Mouse (Mus musculus) forebrain, embryonic 16.5 days (tissue): ENCODE results near the gene Dbx1. TPM values are rescaled to one million over a fixed set of nuclear protein-coding genes. Genes with fewer than 3 reads are reported as not detected.

Source experiments
- ATAC-seq: fragments of 200-750 bp; cut with Nextera tagmentation; 2 replicates; pipeline ENCODE4 v1.8.0; 2017; ENCODE audit warnings: mild to moderate bottlenecking, moderate library complexity
- H3K27ac ChIP-seq: fragments of 300-500 bp; sonication (generic); 2 replicates; pipeline ENCODE4 v1.5.1; 2014; ENCODE audit warnings: low read length, control low read depth
- H3K27me3 ChIP-seq: fragments of 300-500 bp; sonication (generic); replicated peaks from 2 replicates; pipeline ENCODE4 v1.6.1; 2014; ENCODE audit warnings: low read length; ENCODE audit not compliant: control insufficient read depth, insufficient read depth
- H3K36me3 ChIP-seq: fragments of 300-500 bp; sonication (generic); 2 replicates; pipeline ENCODE4 v1.6.1; 2014; ENCODE audit not compliant: control insufficient read depth, insufficient read depth
- H3K4me1 ChIP-seq: fragments of 300-500 bp; sonication (generic); replicated peaks from 2 replicates; pipeline ENCODE4 v1.6.1; 2014; ENCODE audit warnings: low read length; ENCODE audit not compliant: control insufficient read depth, insufficient read depth
- H3K4me2 ChIP-seq: fragments of 300-500 bp; sonication (generic); 2 replicates; pipeline ENCODE4 v1.6.1; 2014; ENCODE audit warnings: mild to moderate bottlenecking, low read length, control low read depth
- H3K4me3 ChIP-seq: fragments of 300-500 bp; sonication (generic); replicated peaks from 2 replicates; pipeline ENCODE4 v1.5.1; 2014; ENCODE audit warnings: mild to moderate bottlenecking, low read length, control low read depth
- H3K9ac ChIP-seq: fragments of 300-500 bp; sonication (generic); replicated peaks from 2 replicates; pipeline ENCODE4 v1.6.1; 2014; ENCODE audit warnings: low read depth, low read length, control low read depth
- H3K9me3 ChIP-seq: fragments of 300-500 bp; sonication (generic); 2 replicates; pipeline ENCODE4 v1.6.1; 2016; ENCODE audit warnings: low read length; ENCODE audit not compliant: control insufficient read depth
- WGBS: fragments of 180-500 bp; shearing (Covaris S2); extraction: QIAGEN DNeasy Blood & Tissue Kit; methylation state at CpG from one replicate; pipeline ENCODE4 v1.1.7; 2014; 5-methylcytosine and 5-hydroxymethylcytosine counted together
- polyA plus RNA-seq: library from polyadenylated mRNA; unstranded; fragments of >200 nt; fragmentation: Nextera tagmentation; extraction: Ambion mirVana; gene quantifications from 2 replicates; pipeline ENCODE4 v1.2.1, GENCODE M21; 2015

Dbx1 gene
- polyA plus RNA-seq, 1 experiment from 2014 or later, result 0.54 TPM

DNA sequence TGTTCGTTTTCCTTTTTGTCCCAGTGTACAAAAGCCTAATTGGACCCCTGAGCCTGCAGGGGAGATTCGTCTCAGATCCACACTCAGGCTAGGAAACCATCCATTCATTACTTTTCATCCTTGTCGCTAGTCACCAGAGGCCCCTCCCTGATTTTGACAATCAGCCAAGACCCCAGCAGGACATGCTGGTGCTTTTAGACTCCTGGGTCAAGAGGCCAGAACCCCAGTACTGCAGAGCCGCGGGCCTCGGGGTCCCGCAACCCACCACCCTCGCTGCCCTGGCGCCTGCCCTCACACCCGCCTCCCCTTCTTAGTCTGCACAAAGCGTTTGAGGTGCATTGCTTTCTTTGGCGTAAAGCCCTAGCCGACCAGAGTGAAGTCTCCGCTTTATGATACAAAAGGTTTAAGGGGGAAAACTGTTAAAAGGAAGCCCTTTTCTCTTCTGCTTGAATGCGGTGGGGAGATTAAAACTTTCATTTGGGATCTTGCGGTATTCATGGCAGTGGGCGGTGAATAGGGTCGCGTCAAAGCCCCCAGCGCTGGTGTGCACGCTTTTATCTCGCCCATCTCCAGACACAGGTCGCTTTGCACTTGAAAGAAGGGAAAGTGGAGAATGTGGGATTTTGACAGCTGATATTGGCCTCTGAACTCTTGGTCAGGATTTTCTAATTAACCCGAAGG, 25.3 kb upstream of the Dbx1 start:
- Histone ChIP-seq H3K9ac (no peak overlapping the region), H3K36me3 (no peaks in the 10 kb centered on the region), H3K4me2 (no peak overlapping the region), H3K4me3 (no peak overlapping the region), H3K27me3 (peaks cover 38% of the 10 kb centered on the region), H3K4me1 (peaks cover 5% of the 10 kb centered on the region), H3K27ac (no peak overlapping the region), H3K9me3 (no peaks in the 10 kb centered on the region)
- WGBS, result under 1% methylated on average over 24 of the region's 24 CpGs
- no peak for ATAC-seq

DNA sequence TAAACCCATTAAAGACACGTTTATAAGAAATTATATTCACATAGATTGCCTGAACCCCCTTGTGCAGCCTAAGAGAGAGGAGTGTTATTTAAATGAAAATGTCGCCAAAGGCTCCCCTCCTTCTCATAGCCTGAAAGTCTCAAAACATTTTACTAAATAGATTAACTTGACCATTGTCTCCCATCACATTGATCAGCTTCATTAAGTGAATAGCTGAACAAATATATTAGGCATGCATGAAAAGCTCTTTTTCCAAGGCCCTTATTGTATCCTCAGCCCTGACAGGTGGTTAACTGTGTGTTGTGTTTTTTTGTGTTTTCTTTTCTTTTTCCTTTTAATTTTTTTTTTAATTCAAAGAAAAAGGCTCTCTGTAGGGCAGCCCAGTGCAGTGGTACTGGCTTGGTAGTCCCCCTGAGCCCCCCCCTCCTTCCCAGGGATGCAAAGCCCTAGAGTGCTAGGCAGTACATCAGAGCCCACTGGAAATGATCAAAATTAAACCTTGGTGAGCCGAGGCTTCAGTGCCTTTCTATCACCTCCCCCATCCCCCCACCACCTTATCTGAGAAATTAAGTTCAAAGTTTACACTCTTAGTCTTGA, 4.2 kb upstream of the Dbx1 start:
- Histone ChIP-seq H3K27me3 (peaks cover 64% of the 10 kb centered on the region), H3K9ac (no peak overlapping the region), H3K4me2 (no peak overlapping the region), H3K4me3 (no peak overlapping the region), H3K9me3 (no peaks in the 10 kb centered on the region; the same call in 1 of the 2 replicates), H3K27ac (no peak overlapping the region), H3K36me3 (no peaks in the 10 kb centered on the region), H3K4me1 (peaks cover 7% of the 10 kb centered on the region)
- 4% methylated on average over 3 of the region's 3 CpGs for WGBS
- ATAC-seq, result peak; percentile 53

DNA sequence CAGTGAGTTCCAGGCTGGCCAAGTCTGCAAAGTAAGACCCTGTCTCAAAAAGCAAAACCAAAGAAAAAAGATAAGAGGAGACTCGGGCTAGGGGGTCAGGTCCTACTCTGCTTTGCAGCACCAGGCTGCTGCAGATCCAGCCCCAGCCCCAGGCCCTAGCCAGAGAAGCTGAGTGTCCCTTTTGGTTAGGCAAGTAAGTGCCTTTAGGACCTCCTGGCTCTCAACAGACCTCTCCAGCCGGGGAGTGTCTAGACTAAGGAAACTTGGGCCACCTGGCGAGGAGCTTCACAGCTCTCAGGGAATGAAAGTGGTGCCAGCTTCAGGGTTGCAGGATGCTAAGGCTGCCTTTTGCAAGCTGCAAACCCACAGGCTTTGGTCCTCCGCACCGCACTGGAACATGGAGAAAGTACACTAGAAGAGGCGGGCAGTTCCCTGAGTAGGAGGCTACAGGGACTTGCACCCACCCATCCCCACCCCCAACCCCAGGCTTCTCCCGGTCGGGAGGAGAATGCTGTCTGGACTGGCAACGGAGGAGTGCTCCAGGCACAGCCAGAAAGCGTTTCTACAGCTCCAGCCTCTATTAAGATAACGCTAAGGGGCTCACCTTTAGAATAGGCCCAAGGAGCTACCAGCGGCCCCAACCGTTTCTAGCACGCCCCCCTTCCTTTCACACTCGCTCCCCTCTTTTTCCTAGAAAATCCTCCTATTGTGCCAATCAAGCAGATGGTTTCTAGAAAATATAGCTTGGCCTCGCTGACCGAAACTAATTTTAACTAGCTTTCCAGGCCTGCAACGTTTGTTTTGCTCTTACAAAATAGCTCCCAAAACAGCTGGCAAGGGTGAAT, 3.4 kb upstream of the Dbx1 start:
- Histone ChIP-seq H3K4me2 (no peak overlapping the region), H3K9ac (no peak overlapping the region), H3K4me1 (peaks cover 9% of the 10 kb centered on the region), H3K4me3 (no peak overlapping the region), H3K27ac (no peak overlapping the region), H3K9me3 (no peaks in the 10 kb centered on the region; the same call in 1 of the 2 replicates), H3K36me3 (no peaks in the 10 kb centered on the region), H3K27me3 (peaks cover 64% of the 10 kb centered on the region)
- ATAC-seq, result peak; percentile 34
- WGBS, result 3% methylated on average over 18 of the region's 18 CpGs

DNA sequence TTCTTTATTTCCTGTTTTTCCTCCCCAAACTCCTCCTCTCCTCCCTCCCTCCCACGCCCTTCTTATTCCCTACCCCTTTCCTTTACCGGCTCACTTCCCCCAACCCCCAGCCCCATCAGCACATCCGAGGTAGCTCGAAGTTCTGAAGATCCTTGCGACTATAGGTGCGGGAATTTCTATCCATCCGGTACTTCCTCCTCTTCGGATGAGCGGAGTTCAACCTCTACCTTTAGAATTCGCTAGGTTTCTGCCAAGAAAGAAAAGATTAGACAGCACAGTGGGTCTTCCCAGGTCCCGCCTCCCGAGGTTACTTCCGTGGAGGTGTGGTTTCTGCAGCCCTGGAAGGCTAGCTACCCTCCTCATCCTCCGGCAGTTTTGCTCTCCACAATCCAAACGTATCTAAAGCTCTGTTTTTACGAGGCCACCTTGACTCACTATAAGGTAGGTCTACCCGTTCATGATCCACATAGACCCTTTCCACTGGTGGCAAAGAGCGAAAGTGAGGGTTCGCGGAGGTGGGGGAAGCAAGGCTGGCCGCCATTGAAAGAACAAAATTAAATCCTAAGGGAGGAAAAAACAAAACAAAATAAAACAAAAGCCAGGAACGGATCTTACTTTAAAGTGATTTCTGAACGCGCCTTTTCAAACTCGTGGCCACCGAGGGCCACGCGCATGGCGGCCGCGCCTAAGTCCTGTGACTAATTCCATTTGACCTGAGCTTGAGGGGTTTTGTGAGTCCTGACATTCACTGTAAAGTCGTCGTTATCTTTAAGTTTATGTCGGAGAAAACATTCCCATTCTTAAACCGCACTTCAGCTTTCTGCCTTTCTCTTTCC, 2.5 kb upstream of the Dbx1 start:
- WGBS, result 2% methylated on average over 35 of the region's 35 CpGs
- Histone ChIP-seq H3K9me3 (no peaks in the 10 kb centered on the region; the same call in 1 of the 2 replicates), H3K4me3 (no peak overlapping the region), H3K36me3 (no peaks in the 10 kb centered on the region), H3K4me1 (peaks cover 13% of the 10 kb centered on the region), H3K9ac (no peak overlapping the region), H3K27me3 (peaks cover 64% of the 10 kb centered on the region), H3K4me2 (no peak overlapping the region), H3K27ac (no peak overlapping the region)
- no peak for ATAC-seq

DNA sequence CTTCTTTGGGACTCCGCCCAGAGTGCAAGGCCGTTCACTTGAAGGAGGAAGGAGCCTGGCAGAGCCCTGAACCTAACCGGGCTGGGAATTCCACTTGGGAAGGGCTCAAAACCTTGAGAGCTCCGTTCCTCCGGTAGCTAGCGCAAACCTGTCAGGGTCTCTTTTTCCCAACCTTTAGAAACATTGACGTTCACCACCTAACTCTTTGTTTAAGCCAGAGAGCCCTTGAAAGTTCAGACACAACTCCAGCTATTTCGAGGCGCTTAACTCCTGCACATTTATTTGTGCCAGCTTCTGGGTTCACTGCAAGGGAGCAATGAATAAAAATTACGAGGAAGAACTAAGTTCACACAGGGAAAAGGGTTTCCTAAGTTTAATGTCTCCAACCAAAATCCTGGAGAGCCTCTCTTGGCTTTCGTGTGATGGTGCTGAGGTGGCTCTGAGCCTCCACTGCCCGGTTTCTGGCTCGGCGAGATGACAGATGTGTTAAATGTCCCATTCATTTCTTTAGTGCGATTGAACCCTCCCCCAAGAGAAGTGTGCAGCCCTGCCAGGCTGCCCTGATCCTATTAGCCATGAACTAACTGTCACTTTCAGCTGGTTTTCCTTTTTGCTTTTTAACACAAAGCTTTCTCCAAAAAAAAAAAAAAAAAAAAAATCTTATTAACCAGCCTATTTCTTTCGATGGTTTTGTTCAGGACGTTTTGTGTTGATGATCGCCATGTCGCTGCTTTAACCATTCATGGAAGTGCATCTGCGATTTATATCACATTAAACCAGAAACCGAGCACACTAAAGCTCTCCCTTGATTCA, 1.4 kb upstream of the Dbx1 start:
- H3K9me3 ChIP-seq, result no peaks in the 10 kb centered on the region
- no peak overlapping the region for H3K4me3 ChIP-seq
- WGBS, result under 1% methylated on average over 21 of the region's 21 CpGs
- no peak overlapping the region for H3K4me2 ChIP-seq
- no peaks in the 10 kb centered on the region for H3K36me3 ChIP-seq
- H3K27me3 ChIP-seq, result peaks cover 62% of the 10 kb centered on the region
- ATAC-seq, result no peak
- no peak overlapping the region for H3K9ac ChIP-seq
- H3K4me1 ChIP-seq, result peaks cover 20% of the 10 kb centered on the region
- H3K27ac ChIP-seq, result no peak overlapping the region

DNA sequence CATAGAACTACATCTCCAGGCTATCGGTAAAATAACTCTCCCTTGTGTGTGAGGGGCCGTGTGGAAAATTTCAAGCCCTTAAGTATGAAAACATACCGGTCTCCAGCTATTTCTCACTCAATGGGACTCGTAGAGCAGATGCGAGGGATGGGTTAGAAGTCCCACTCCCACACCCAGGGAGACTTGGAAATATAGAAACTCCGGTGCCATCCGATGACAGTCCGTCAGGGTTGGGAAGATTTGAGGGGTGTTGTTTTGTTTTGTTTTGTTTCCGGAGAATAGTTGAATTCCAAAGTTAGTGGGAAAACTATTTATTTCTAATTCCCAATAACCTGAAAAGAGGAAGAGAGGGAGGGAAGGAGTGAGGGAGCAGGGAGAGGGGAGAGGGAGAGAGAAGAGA, 632 bp upstream of the Dbx1 start:
- no peaks in the 10 kb centered on the region for H3K36me3 ChIP-seq
- H3K27me3 ChIP-seq, result peaks cover 67% of the 10 kb centered on the region
- no peak overlapping the region for H3K4me2 ChIP-seq
- under 1% methylated on average over 9 of the region's 9 CpGs for WGBS
- no peaks in the 10 kb centered on the region for H3K9me3 ChIP-seq
- H3K9ac ChIP-seq, result no peak overlapping the region
- ATAC-seq, result no peak
- no peak overlapping the region for H3K4me3 ChIP-seq
- peaks cover 23% of the 10 kb centered on the region for H3K4me1 ChIP-seq
- H3K27ac ChIP-seq, result no peak overlapping the region

DNA sequence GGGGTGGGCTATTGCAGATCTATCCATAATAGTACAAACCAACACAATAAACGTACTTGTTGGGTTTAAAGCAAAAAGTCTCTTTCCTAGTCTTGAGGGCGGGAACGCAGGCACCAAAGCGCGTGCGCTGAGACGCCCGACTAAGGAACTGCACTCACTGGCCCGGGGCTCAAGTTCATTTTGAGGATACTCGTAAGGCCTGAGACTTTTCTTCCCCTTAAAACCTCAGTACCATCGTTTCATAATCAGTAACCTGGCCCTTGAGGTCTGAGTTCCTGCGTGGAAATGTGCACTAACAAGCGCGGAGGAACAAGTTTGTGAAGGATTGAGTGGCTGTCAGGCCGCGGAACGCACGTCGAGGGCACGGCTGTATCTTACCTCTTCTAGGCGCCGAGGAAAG, 678 bp downstream of the Dbx1 start:
- Histone ChIP-seq H3K27me3 (peaks cover 68% of the 10 kb centered on the region), H3K4me3 (no peak overlapping the region), H3K9me3 (no peaks in the 10 kb centered on the region), H3K4me1 (peaks cover 23% of the 10 kb centered on the region), H3K27ac (no peak overlapping the region), H3K36me3 (no peaks in the 10 kb centered on the region), H3K4me2 (no peak overlapping the region), H3K9ac (no peak overlapping the region)
- ATAC-seq, result no peak
- 1% methylated on average over 22 of the region's 22 CpGs for WGBS

DNA sequence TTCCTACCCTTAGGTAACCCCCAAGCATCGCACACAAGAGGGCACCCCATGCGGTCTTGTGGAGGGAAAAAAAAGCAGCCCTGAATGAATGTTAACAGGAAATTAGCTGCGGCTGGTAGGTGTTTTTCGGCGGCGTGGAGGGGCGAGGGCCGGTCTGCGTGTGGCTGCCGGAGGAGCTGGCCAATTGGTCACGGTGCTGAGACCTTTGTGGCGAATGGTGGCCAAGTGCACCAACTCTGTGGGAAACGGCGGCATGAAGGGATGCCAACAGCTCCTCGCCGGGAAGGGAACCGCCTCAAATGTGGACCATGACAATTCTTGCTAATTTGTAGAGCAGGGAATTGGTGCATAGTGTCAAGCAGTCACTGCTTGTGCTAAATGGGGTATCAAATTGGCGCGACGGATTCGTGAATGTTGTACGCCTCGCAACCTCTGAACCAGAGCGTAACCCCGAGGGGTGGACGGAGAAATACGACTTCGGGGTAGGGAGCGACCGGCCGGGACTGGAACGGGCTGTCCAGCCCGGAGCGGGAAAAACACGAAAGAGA, 1.5 kb downstream of the Dbx1 start:
- Histone ChIP-seq H3K27me3 (peaks cover 68% of the 10 kb centered on the region), H3K36me3 (no peaks in the 10 kb centered on the region), H3K4me1 (peaks cover 19% of the 10 kb centered on the region), H3K27ac (no peak overlapping the region), H3K4me3 (no peak overlapping the region), H3K4me2 (no peak overlapping the region), H3K9ac (no peak overlapping the region), H3K9me3 (no peaks in the 10 kb centered on the region)
- ATAC-seq, result no peak
- under 1% methylated on average over 35 of the region's 35 CpGs for WGBS
